Mouse (Mus musculus): ENCODE measurements around the gene Efna1. TPM values are rescaled to one million over a fixed set of nuclear protein-coding genes. Genes with fewer than 3 reads are reported as not detected.

Gene Efna1
- total RNA-seq, 2 experiments from 2014 or later: 6.4 TPM

DNA sequence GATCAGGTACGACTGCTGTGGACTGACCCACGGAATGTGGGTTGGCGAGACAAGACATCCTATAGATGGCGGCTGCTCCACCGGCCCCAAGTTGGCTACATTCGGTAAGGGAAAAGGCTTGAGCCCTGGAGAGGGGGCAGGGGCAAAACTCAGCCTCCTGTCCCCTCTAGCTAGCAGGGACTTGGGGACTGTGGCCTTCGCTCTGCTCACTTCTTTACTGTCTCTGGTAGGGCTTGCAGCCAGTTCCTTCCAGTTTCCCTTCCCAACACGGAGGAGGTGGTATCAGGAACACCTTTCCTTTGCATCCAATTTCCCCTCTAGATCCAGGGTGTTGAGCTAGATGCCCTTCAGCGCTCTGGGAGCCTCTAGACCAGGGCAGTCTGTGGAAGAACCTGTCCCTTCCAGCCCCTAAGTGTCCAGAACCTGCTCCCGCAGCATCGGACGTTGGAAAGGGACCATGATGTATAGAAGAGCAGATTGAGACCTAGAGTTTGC, 55.6 kb downstream of the Efna1 start:
- DNase-seq (ENCODE audit: low spot score in 2 of 2): no peak

DNA sequence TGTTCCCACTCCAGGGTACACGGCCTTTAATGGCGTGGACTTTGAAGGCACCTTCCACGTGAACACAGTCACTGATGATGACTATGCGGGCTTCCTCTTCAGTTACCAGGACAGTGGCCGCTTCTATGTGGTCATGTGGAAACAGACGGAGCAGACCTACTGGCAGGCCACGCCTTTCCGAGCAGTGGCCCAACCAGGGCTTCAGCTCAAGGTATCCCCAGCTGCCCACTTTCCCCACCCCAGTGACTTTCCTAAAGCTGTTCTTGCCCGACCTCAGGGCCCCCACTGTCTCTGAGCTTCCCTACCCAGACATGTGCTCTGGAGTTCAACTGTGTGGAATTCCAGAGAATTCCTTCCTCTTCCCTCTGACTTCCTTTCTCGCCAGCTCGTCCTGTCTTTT, 56.1 kb downstream of the Efna1 start:
- DNase-seq (ENCODE audit: low spot score in 2 of 2): no peak

Small RNA genes lying within 50 kb of the gene (microRNA-seq; reads per million reads assigned to microRNA genes)
- 6,578 to 8,284 reads per million in 2 experiments for gene Mir92b

Other genes with a start within 250 kb of the Efna1 start
- 100 to 1,000 TPM; 150 to 157 TPM for gene Rusc1, start 187.8 kb downstream of the Efna1 start, total RNA-seq (2021)
- not detected for gene Gm43738, start 180.0 kb downstream of the Efna1 start, total RNA-seq (2021)
- 100 to 1,000 TPM; 109 to 131 TPM for gene Fdps, start 179.2 kb downstream of the Efna1 start, total RNA-seq (2021)
- not detected for gene Pklr, start 145.0 kb downstream of the Efna1 start, total RNA-seq (2021)
- 10 to 100 TPM; 13.0 to 24.5 TPM for gene Hcn3, start 120.9 kb downstream of the Efna1 start, total RNA-seq (2021)
- gene Clk2, start 116.3 kb downstream of the Efna1 start, total RNA-seq (2021): 10 to 100 TPM; 46.2 to 47.0 TPM
- gene Scamp3, start 103.7 kb downstream of the Efna1 start, total RNA-seq (2021): 10 to 100 TPM; 74.5 to 75.6 TPM
- 10 to 100 TPM; 68.1 to 72.0 TPM for gene Fam189b, start 98.0 kb downstream of the Efna1 start, total RNA-seq (2021)
- gene Gba, start 78.2 kb downstream of the Efna1 start, total RNA-seq (2021): 10 to 100 TPM; 64.1 to 68.8 TPM
- 10 to 100 TPM; 32.1 to 40.1 TPM for gene Thbs3, start 66.0 kb downstream of the Efna1 start, total RNA-seq (2021)
- gene Mtx1, start 54.1 kb downstream of the Efna1 start, total RNA-seq (2021): 10 to 100 TPM; 91.1 to 99.9 TPM
- 1 to 10 TPM; 1.2 to 1.3 TPM for gene Muc1, start 52.1 kb downstream of the Efna1 start, total RNA-seq (2021)
- 10 to 100 TPM; 77.3 to 90.2 TPM for gene Krtcap2, start 35.2 kb downstream of the Efna1 start, total RNA-seq (2021)
- 10 to 100 TPM; 97.0 to 99.4 TPM for gene Trim46, start 34.8 kb downstream of the Efna1 start, total RNA-seq (2021)
- 10 to 100 TPM; 50.0 to 63.2 TPM for gene Dpm3, start 21.8 kb downstream of the Efna1 start, total RNA-seq (2021)
- gene Slc50a1, start 10.6 kb downstream of the Efna1 start, total RNA-seq (2021): 10 to 100 TPM; 37.1 to 40.2 TPM
- 10 to 100 TPM; 57.8 to 62.7 TPM for gene Efna3, start 41.8 kb upstream of the Efna1 start, total RNA-seq (2021)
- 1 to 10 TPM; 1.0 to 1.8 TPM for gene Efna4, start 56.9 kb upstream of the Efna1 start, total RNA-seq (2021)
- 100 to 1,000 TPM; 114 to 115 TPM for gene Adam15, start 68.9 kb upstream of the Efna1 start, total RNA-seq (2021)
- under 1 TPM; 0.41 to 0.76 TPM for gene Dcst2, start 80.8 kb upstream of the Efna1 start, total RNA-seq (2021)
- gene Dcst1, start 84.1 kb upstream of the Efna1 start, total RNA-seq (2021): under 1 TPM in 1 of 2 experiments, not detected in 1; 0.21 TPM
- 10 to 100 TPM; 12.1 to 15.1 TPM for gene Zbtb7b, start 113.6 kb upstream of the Efna1 start, total RNA-seq (2021)
- 1 to 10 TPM; 3.2 to 4.3 TPM for gene Lenep, start 121.7 kb upstream of the Efna1 start, total RNA-seq (2021)
- 10 to 100 TPM; 30.4 to 30.5 TPM for gene Flad1, start 130.7 kb upstream of the Efna1 start, total RNA-seq (2021)
- 1 to 10 TPM; 4.6 to 6.5 TPM for gene Cks1b, start 137.2 kb upstream of the Efna1 start, total RNA-seq (2021)
- 10 to 100 TPM; 14.2 to 15.0 TPM for gene Shc1, start 137.3 kb upstream of the Efna1 start, total RNA-seq (2021)
- gene Pygo2, start 149.1 kb upstream of the Efna1 start, total RNA-seq (2021): 10 to 100 TPM; 49.5 to 57.6 TPM
- 10 to 100 TPM; 44.5 to 54.0 TPM for gene Pbxip1, start 155.6 kb upstream of the Efna1 start, total RNA-seq (2021)
- gene Pmvk, start 173.4 kb upstream of the Efna1 start, total RNA-seq (2021): 10 to 100 TPM; 35.3 to 38.7 TPM
- 10 to 100 TPM; 25.5 to 26.6 TPM for gene Kcnn3, start 239.0 kb upstream of the Efna1 start, total RNA-seq (2021)